Mouse (Mus musculus): ENCODE measurements at regions not wholly inside any gene's neighbourhood (a gene's known extent, or its start where the extent isn't known, plus 50 kb on each side); places are given as distances from the start of the nearest gene placed in this dataset.
"Not testable (repeated sequence)": the region's sequence is repeated elsewhere in the genome, so short reads cannot be mapped to it uniquely, and the experiment has no call there.

DNA sequence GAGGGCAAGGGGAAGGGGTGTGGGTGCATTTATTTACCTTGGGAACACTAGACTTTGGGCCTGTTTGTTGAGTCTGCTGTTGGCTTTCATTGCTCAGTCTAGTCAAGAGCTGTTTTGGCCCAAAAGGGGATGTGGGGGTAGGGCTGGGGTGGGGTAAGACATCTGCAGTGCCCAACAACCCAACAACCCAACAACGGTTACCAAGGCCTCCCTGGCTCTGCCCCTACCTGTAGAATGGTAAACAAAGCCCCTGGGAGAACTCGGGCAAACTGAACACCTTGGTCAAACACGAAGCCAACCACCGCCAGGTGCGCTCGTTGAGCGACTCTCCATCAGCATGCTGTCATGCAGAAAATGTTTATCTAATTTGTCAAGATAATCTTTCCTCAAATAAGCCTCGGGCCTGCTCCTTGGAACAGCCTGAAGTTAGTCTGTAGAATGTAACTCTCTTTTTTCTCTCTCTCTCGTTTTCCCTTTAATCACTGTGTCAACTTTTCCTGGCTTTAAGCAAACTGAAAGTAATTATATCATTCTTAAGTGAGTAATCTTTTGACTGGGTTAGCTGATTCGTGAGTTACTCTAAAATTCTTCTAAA is 97.4 kb downstream of the Sox2 start:
- DNase-seq (ENCODE audit: low read depth in 3 of 3, low spot score in 3 of 3) (no peak), ATAC-seq (ENCODE audit: insufficient read depth) (no peak)
- Histone ChIP-seq H3K36me3 (replicated peaks; ENCODE audit: control insufficient read depth, insufficient read depth, low read depth) (no peaks in the 10 kb centered on the region), H3K27me3 (ENCODE audit: control insufficient read depth, insufficient read depth, low read length) (no peaks in the 10 kb centered on the region), H3K9me3 (ENCODE audit: control insufficient read depth, low read length) (no peaks in the 10 kb centered on the region), H3K4me1 (replicated peaks; ENCODE audit: control insufficient read depth in 2 of 2, insufficient read depth in 2 of 2, low read length in 1 of 2) (no peaks in the 10 kb centered on the region; a peak in 1 of 4 replicates), H3K4me2 (ENCODE audit: low read depth) (no peak overlapping the region), H3K9ac (replicated peaks) (no peak overlapping the region), H3K27ac (no peak overlapping the region), H3K4me3 (ENCODE audit: insufficient read depth in 1 of 2, low read depth in 2 of 2, low read length in 2 of 2) (no peak overlapping the region)
- TF ChIP-seq EP300 (IDR thresholded peaks at IDR 0.05; ENCODE audit: low read depth) (no peak), CTCF (IDR thresholded peaks at IDR 0.05; ENCODE audit: low read depth) (no peak)
- 58% methylated on average over 10 of the region's 10 CpGs for WGBS (ENCODE audit: insufficient replicate concordance)

DNA sequence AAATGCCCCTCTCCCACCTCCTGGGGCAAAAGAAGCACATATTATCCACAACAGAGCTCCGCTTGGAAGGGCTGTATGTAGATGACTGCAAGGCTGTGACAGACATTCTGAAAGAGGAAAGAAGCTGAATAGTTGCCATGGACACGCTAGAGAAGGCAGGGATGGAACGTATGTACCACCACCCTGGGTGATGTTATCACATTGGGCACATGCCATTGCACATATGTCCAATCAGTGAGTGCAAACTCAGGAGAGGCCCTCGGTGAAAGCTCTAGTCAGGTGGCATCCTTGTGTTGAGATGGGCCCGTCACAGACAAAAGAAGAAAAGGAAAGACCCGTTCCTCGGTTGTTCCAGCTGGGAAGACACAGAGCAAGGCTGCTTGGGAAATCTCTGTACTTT is 99.8 kb downstream of the Sox2 start:
- TF ChIP-seq EP300 (IDR thresholded peaks at IDR 0.05; ENCODE audit: low read depth) (no peak), CTCF (IDR thresholded peaks at IDR 0.05; ENCODE audit: low read depth) (no peak)
- Histone ChIP-seq H3K4me2 (ENCODE audit: low read depth) (no peak overlapping the region), H3K27ac (no peak overlapping the region), H3K9ac (replicated peaks) (no peak overlapping the region), H3K36me3 (replicated peaks; ENCODE audit: control insufficient read depth, insufficient read depth, low read depth) (no peaks in the 10 kb centered on the region), H3K4me1 (replicated peaks; ENCODE audit: control insufficient read depth in 2 of 2, insufficient read depth in 2 of 2, low read length in 1 of 2) (peaks cover 0 to 3% of the 10 kb centered on the region in 2 experiments; a peak in 1 of 4 replicates), H3K4me3 (ENCODE audit: insufficient read depth in 1 of 2, low read depth in 2 of 2, low read length in 2 of 2) (no peak overlapping the region), H3K9me3 (ENCODE audit: control insufficient read depth, low read length) (no peaks in the 10 kb centered on the region), H3K27me3 (ENCODE audit: control insufficient read depth, insufficient read depth, low read length) (no peaks in the 10 kb centered on the region)
- WGBS (ENCODE audit: insufficient replicate concordance), result 64% methylated on average over 7 of the region's 7 CpGs
- DNase-seq (ENCODE audit: low read depth in 3 of 3, low spot score in 3 of 3) (no peak), ATAC-seq (ENCODE audit: insufficient read depth) (no peak)

GRCm38 (mm10) chr3:34751551-34751950 is 101.3 kb downstream of the Sox2 start:
- Histone ChIP-seq H3K36me3 (replicated peaks; ENCODE audit: control insufficient read depth, insufficient read depth, low read depth) (no peaks in the 10 kb centered on the region), H3K9me3 (ENCODE audit: control insufficient read depth, low read length) (no peaks in the 10 kb centered on the region), H3K27ac (no peak overlapping the region), H3K4me1 (replicated peaks; ENCODE audit: control insufficient read depth in 2 of 2, insufficient read depth in 2 of 2, low read length in 1 of 2) (peaks cover 0 to 3% of the 10 kb centered on the region in 2 experiments; a peak in 1 of 4 replicates), H3K27me3 (ENCODE audit: control insufficient read depth, insufficient read depth, low read length) (no peaks in the 10 kb centered on the region), H3K4me2 (ENCODE audit: low read depth) (no peak overlapping the region), H3K9ac (replicated peaks) (no peak overlapping the region), H3K4me3 (ENCODE audit: insufficient read depth in 1 of 2, low read depth in 2 of 2, low read length in 2 of 2) (no peak overlapping the region)
- no peak for ATAC-seq (ENCODE audit: insufficient read depth)
- no peak for DNase-seq (ENCODE audit: low read depth in 3 of 3, low spot score in 3 of 3)
- 54% methylated on average over 5 of the region's 5 CpGs for WGBS (ENCODE audit: insufficient replicate concordance)
- no peak for TF ChIP-seq EP300 (IDR thresholded peaks at IDR 0.05; ENCODE audit: low read depth)
- no peak for TF ChIP-seq CTCF (IDR thresholded peaks at IDR 0.05; ENCODE audit: low read depth)

DNA sequence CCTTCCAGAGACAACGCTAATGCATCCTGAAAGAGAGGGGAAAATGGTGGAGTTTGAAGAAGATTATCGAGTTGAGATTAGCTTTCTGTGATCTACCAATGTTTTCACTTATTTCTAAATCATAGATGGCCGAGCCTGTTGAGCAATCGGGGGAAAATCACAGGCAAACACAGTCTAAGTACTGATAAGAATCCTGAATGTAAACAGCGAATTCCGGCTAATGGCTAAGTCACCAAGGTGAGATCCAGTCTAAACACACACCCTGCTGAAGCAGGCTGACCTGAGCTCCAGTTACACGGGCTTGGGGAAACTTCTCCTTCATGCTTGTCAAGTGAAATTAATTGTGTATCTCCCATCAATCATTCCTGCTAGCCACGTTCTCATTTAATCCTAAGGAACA is 103.4 kb downstream of the Sox2 start:
- no peak for TF ChIP-seq CTCF (IDR thresholded peaks at IDR 0.05; ENCODE audit: low read depth)
- no peak for TF ChIP-seq EP300 (IDR thresholded peaks at IDR 0.05; ENCODE audit: low read depth)
- Histone ChIP-seq H3K36me3 (replicated peaks; ENCODE audit: control insufficient read depth, insufficient read depth, low read depth) (no peaks in the 10 kb centered on the region), H3K4me3 (ENCODE audit: insufficient read depth in 1 of 2, low read depth in 2 of 2, low read length in 2 of 2) (no peak overlapping the region), H3K9me3 (ENCODE audit: control insufficient read depth, low read length) (no peaks in the 10 kb centered on the region), H3K4me1 (replicated peaks; ENCODE audit: control insufficient read depth in 2 of 2, insufficient read depth in 2 of 2, low read length in 1 of 2) (peaks cover 0 to 3% of the 10 kb centered on the region in 2 experiments; a peak in 1 of 4 replicates), H3K27ac (no peak overlapping the region), H3K27me3 (ENCODE audit: control insufficient read depth, insufficient read depth, low read length) (no peaks in the 10 kb centered on the region), H3K9ac (replicated peaks) (no peak overlapping the region), H3K4me2 (ENCODE audit: low read depth) (no peak overlapping the region)
- DNase-seq (ENCODE audit: low read depth in 3 of 3, low spot score in 3 of 3), result no peak
- ATAC-seq (ENCODE audit: insufficient read depth), result no peak
- WGBS (ENCODE audit: insufficient replicate concordance), result 27% methylated on average over 8 of the region's 8 CpGs

- Histone ChIP-seq H3K4me2 (ENCODE audit: low read depth) (no peak overlapping the region), H3K4me3 (ENCODE audit: insufficient read depth in 1 of 2, low read depth in 2 of 2, low read length in 2 of 2) (no peak overlapping the region), H3K27me3 (ENCODE audit: control insufficient read depth, insufficient read depth, low read length) (no peaks in the 10 kb centered on the region), H3K36me3 (replicated peaks; ENCODE audit: control insufficient read depth, insufficient read depth, low read depth) (no peaks in the 10 kb centered on the region), H3K4me1 (replicated peaks; ENCODE audit: control insufficient read depth in 2 of 2, insufficient read depth in 2 of 2, low read length in 1 of 2) (peaks cover 0 to 3% of the 10 kb centered on the region in 2 experiments; a peak in 1 of 4 replicates), H3K27ac (no peak overlapping the region), H3K9ac (replicated peaks) (no peak overlapping the region), H3K9me3 (ENCODE audit: control insufficient read depth, low read length) (no peaks in the 10 kb centered on the region)
- ATAC-seq (ENCODE audit: insufficient read depth), result no peak
- no peak for DNase-seq (ENCODE audit: low read depth in 3 of 3, low spot score in 3 of 3)
- TF ChIP-seq EP300 (IDR thresholded peaks at IDR 0.05; ENCODE audit: low read depth) (no peak), CTCF (IDR thresholded peaks at IDR 0.05; ENCODE audit: low read depth) (no peak)
- 71% methylated on average over 6 of the region's 6 CpGs for WGBS (ENCODE audit: insufficient replicate concordance)
These were observed 104.6 kb downstream of the Sox2 start for GRCm38 (mm10) chr3:34754781-34755180.

GRCm38 (mm10) chr3:34755282-34755681 is 105.1 kb downstream of the Sox2 start:
- not testable (repeated sequence) for ATAC-seq (ENCODE audit: insufficient read depth); H3K4me3 ChIP-seq (ENCODE audit: insufficient read depth in 1 of 2, low read depth in 2 of 2, low read length in 2 of 2)
- WGBS (ENCODE audit: insufficient replicate concordance), result 67% methylated on average over 5 of the region's 5 CpGs

More at GRCm38 (mm10) chr3:34755282-34755681, 105.1 kb downstream of the Sox2 start:
- DNase-seq (ENCODE audit: low read depth in 3 of 3, low spot score in 3 of 3); H3K27me3 ChIP-seq (ENCODE audit: control insufficient read depth, insufficient read depth, low read length); H3K27ac ChIP-seq; H3K9ac ChIP-seq (replicated peaks); H3K4me1 ChIP-seq (replicated peaks; ENCODE audit: control insufficient read depth in 2 of 2, insufficient read depth in 2 of 2, low read length in 1 of 2); H3K36me3 ChIP-seq (replicated peaks; ENCODE audit: control insufficient read depth, insufficient read depth, low read depth); H3K9me3 ChIP-seq (ENCODE audit: control insufficient read depth, low read length); H3K4me2 ChIP-seq (ENCODE audit: low read depth): not testable (repeated sequence)

Data from liver, embryonic 14.5 days (tissue).